Mouse (Mus musculus) CD4-positive, CD25-positive, alpha-beta regulatory T cell, adult 2 months (primary cell): Measurements from ENCODE around the gene Tacc2.
"Not testable (repeated sequence)": the region's sequence is repeated elsewhere in the genome, so short reads cannot be mapped to it uniquely, and the experiment has no call there.

Source experiments
- DNase-seq: peaks from one replicate; pipeline ENCODE4 v3.0.0-alpha.2; 2012; ENCODE audit warnings: low read depth, low spot score

The Tacc2 gene

DNA sequence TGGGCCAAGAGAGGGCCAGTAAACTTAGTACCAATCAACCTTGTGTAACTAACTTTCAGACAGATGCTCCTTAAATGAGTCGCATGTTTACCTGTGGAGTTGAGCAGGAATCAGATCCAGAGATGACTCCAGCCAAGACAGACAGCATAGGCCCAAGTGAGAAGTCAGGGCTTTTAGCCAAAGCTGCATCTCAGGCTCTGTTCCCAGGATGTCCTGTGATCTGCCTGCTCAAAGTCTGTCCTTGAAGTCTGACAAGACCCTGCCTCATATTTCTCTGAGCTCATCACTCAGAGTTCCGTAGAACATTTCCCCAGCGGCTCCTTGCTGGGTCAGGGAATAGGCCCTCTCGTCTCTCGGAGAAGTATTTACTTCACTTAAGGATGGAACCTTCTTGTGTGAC lies 73.4 kb downstream of the Tacc2 start:
- DNase-seq: no peak

DNA sequence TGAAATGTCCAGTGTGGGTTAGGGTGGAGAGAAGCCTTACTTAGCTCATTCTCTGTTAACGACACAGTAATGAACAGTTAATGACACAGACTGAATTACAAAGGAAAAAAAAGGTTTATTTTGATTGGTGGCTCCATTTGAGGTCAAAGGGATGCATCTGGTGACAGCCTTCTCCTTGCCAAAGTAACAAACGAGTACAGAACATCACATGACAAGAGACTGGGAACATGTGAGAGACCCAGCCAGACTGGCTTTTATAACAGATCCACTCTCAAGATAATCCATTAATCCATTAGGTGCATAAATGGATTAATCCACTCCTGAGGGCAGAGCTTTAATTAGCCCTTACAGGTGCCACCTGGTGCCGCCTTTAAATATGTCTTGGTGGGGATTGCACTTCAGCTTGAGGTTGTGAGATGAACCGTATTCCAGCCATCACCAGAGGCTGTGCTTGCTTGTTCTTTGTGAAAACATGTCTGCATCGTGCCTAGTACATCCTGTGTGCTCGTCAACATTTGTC lies 75.9 kb downstream of the Tacc2 start:
- DNase-seq: no peak

DNA sequence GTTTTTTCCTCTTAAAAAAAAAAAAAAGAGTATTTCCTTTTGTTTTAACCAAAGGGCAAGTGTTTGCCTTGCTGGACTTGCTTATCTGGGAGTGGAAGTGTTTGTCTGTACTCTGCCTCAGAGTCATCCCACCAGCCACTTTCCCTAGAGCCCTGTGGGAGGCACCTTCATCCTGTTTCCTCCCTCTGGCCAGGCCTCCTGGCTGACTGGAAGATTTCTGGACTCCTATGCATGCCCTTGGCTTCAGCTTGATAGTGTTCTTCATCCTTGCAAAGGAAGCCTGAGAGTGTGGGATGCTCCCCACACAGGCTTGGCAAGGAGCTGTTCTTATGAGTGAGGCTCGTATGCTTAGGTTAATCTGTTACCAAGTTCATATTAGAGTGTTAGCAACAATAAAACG lies 77.3 kb downstream of the Tacc2 start:
- DNase-seq: no peak

DNA sequence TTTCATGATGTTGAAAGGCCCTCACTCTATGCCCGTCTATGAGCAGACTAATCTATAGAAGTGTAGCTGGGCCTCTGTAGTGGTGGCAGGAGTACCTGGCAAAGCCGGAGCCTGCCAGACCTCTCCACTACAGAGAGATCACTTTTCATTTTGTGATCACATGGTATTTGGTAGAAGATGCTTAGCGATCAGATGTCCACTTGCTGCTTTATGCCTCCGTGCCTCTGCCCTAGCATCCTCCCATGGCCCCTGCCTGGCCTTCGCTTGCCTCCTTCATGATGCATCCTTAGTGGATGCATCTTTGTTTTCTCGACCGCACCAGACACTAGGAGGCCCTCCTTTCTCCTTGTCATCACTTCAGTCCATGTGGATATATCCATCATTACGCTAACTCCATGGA lies 79.7 kb downstream of the Tacc2 start:
- no peak for DNase-seq

DNA sequence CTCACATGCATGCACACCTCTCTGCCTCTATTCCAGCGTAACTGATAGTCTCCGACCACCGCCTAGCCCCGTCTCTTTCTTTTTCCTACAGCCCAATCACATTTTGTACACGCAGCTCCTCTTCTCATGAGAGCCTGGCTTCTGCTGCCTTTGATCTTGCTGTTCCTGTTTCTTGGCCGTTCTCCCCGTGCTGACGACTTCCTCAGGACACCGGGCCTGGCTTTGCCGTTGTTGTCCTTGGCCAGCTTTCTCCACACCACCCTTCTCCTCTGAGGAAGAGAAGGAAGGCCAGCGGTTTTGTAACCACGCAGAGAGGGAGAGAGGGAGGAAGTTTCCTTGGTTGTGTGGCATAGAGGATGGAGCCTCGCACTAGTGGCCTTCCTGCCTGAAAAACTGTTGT lies 80.5 kb downstream of the Tacc2 start:
- no peak for DNase-seq

DNA sequence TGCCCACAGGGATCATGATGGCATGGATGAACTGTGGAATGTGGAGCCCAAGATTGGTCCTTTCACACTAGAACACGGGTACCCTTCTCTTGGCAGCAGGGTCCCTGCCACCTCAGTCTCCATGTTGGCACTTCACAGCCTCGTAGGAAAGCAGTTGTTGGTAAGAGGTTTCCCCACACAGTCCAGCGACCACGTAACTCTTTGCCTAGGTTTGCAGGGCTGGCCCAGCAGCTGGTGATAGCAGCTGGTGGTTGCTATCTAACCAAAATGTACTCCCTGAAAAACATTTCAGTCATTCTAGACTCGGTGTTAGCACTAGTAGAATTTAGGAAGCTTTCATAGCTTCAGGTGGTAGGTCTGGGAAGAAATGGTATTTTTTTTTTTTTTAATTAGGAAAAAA lies 81.9 kb downstream of the Tacc2 start:
- no peak for DNase-seq

DNA sequence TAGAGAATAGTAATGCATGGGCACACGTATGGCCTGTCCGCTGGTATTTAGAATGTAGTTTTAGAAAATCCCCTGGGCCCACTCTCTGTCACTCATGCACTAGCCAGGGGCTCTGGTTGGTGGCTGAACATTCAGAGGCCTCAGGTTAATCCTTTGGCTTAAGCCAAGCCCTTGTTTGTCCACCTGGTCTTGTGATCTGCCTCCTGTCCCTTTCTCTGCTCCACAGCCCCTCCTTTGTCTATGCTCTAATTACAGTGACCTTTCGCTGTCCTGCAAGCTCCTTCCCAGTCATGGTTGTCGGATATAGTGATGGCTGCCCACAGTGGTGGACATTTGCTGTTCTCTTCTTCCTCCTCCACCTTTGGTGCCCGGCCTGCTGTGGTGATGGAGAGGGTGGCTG lies 85.0 kb downstream of the Tacc2 start:
- no peak for DNase-seq

DNA sequence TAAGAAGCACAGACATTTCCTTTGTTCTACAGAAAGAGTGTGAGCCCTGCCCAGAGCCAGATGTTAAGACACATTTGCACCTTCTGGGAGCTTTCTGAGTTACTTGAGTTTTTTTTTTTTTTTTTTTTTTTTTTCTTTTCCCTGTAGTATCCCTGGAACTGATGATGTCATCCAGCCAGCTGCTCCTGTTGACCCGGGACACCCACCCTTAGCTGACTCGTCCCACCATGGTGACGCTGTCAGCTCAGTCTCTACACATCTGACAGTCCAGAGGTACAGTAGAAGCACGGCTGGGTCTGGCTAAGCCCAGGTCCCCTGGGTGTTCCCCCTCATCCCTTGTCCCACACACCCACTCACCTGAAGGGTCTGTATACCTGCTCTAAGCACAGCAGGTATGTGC lies 85.6 kb downstream of the Tacc2 start:
- DNase-seq: no peak

DNA sequence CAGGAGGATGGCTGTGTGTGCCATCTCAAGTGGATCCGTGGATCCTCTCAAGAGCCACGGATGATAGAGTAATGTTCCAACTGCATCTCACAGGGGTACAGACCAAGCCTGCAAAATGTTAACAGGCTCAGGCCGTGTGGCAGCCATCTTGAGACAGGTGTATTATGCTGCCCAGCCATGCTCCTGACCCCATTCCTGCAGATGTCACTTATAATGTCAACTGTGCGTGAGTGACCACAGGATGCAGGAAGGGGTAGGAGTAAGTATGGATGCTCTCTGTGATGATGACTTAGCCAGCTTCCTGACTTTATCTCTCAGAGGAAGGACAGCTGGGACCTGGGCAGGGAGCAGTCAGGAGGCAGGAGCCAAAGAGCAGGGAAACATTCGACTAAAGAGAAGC lies 86.8 kb downstream of the Tacc2 start:
- no peak for DNase-seq

DNA sequence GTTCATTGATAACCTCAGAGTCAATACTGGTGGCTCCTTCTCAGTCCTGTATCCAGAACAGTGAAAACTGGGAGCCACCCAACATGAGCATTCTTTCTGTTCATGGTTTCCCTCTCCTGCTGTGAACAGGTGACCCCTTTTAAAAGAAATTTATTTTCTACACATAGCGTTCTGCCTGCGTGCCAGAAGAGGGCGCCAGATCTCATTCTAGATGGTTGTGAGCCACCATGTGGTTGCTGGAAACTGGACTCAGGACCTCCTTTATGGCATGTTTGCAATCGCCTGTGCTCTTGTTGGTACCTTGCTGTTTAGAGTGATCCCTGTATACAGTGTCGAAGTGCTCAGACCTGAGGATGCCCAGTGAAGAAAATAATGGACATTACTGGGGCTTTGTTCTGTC lies 87.4 kb downstream of the Tacc2 start:
- peak; percentile 20 for DNase-seq

DNA sequence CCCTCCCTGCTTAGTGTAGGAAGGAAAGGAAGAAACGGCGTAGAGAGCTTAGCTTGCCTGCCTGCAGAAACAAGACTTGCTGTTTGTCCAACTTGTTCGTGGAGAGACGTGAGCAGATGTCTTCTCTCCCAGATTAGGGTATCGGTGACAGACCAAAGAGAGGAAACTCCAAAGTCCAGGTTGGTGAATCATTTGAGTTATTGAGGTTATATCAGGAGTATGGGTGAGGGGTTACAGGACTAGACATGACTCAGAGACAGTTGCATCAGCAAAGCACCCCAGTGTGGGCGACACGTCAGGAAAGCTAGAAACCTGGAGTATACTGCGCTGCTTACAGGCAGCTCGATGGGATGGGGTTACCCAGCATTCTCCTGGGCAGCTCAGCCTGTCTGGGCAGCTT lies 88.1 kb downstream of the Tacc2 start:
- DNase-seq: no peak

DNA sequence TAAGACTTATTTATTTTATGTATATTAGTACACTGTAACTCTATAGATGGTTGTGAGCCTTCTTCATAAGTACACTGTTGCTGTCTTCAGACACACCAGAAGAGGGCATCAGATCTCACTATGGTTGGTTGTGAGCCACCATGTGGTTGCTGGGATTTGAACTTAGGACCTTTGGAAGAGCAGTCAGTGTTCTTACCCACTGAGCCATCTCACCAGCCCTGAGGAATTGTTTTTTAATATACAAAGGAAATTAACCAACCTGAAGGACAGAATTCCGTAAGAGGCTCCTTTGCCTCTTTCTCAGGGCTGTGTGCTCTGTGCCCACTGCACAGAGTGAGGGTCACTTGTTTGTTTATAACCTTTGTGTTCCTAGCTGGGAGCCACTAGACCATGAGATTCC lies 90.8 kb downstream of the Tacc2 start:
- DNase-seq: not testable (repeated sequence)

DNA sequence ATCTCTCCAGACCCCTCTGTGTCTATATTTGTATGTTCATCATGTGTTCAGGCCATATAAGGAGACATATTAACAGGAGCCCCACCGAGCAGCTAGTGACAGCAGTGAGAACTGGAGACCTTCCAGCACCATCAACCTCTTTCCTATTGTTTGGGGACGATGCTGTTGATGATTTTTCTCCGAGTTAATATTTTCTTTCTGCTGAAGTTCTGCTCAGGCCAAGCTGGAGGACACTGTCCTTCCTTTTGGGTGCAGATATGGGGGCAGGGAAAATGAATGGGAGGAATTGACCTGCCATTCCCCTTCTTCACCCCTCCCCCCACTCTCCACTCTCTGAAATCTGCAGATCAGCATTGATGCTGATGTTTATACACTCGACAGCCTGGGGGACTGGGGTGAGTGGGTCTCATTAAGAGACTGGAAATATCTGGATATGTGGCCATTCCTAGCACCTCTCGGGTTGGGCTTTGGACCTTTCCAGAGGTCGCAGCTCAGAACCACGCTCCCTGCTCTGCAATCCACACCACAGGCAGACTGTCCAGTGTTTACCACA lies 91.6 kb downstream of the Tacc2 start:
- DNase-seq: no peak

DNA sequence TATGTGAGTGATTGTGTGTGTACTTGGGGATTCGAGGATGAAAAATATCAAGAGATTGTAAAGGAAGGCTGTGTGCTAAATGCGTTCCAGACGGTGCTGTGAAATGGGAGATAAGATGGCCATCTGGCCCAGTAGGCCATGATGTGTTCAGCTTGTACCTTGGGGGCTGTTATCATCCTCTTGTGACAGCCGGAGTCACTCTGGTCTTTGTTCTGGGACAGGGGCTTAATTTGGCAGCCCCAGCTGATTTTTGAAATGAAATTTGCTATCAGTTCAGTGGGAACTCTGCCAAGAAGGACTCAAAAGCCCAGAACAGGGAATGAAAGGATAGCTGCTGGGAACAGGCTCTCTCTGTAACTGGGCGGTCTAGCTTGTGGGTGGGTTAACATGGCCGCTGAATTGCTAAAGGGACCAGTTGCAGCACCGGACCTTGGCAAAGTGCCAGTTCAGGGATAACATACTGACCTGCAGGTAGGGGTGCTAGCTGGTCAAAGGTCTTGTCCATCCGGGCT lies 92.2 kb downstream of the Tacc2 start:
- no peak for DNase-seq

DNA sequence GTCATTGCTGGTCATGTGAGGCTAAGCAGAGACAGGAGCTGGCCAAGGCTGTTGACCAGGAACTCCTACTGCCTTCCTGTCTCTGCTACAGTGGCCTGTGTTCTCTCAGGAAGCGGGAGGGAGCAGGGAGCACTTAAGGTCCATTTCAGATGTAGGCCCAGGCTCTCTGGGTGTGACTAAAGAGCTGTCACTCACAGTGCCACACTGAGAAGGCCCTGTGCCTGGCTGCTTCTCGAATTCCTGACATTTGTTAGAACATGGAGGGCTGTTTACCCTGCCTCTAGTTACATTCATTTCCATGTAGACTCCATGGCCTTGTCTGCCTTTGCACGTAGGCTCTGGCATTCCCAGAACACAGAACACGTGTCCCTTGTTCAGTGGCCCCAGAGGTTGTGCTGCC lies 93.1 kb downstream of the Tacc2 start:
- DNase-seq: no peak

DNA sequence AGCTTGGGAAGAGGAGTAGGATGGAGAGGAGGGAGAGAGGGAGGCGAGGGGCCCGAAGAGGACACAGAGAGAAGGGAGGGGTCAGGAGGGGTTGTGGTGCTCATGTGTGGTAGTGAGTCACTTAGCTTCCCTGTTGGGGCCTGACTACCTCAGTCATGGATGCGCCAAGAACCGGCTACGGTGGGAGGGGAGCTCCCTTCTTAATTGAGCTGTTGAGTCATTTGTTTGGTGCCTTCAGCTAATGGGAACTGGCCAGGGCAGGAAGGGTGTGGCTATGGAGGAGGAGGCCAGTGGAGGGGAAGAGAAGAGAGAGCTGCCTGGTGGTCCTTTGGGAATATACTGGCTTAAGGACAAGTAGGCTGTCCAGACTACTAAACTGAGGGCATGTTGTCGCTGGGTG lies 94.1 kb downstream of the Tacc2 start:
- no peak for DNase-seq

DNA sequence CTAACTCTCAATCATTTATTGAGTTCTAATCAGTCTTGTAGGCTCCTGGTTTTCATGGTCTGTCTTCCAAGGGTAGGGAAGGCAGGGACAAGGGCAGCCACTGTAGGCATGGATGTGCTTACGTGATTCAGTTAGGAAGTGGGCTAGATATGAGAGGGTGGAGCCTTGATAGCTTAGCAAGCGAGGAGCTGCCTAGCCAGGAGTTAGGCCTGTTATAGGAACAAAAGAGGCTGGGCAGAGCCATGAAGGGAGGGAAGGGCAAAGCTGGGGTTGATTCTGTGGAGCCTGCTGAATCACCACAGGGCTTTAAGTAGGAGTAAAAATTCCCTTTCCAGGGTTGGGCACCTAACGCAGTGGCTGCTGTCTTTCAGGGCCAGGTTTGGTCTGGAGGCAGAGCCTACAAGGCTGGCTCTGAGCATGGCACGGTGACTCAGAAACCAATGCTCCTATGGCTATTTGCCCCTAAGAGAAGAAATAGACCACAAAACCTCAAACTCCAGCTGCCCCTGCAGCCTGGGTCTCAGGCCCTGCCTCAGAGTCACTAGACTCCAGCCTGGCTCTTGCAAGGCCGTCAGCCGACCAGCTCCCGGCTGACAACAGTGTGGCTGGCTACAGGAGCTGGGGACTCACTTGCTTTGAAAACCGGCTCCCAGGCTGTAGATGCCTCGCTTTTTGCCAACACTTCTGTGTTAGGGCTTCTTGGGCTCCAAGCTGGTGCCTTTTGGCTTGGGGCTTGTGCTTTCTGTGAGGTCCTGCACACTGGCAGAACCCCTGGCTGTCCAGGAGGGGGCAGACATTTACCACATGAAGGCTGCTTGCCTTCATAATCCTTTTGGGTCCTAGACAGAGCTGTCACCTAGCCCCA lies 96.2 kb downstream of the Tacc2 start:
- DNase-seq: peak; percentile 58

DNA sequence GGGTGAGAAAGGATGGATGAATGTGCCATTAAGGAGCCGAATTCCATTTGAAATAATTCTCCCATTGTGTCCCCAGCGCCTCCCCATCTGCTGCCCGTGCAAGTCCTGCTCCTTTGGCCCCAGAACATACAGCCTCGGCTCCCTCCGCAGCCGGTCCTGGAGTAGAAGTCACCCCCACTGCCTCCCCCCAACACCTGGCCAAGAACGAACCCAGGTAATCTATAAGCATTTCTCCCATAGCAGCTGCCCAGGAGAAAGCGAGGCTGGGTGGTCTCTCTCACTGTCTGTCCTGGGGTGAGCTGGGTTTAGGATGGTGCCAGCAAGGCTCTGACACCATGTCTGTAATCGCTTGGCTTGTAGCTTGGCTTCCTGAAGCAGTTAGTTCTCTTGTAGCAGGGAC lies 97.3 kb downstream of the Tacc2 start:
- DNase-seq: no peak

DNA sequence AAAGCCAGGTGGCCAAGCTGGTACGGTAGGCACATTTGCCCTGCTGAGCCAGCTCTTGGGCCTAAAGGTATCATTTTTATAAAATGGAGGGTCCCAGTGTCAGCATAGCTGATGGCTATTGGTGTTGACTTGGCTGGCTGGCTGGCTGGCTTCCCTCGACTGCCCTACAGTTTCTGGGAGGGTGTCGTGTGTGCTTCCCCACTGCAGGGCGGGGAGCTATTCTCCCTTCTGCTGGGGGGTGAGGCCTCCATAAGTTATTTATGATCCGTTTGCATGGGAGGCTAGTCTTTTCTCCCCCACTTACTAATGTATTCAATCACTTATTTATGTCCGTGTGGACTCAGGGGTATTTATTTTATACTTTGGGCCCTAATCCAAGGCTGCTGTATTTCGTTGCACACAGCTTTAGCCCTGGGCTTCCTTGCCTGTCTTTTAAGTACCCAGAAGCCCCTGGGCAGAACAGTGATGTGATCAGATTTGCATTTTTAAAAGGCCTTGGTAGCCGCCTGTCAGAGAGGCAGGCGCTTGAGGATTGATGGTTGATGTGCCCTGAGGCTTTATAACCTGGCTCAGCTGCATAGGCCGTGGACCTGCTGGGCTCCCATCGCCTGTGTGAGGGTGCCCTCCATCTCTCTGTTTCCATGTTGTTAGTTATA lies 99.8 kb downstream of the Tacc2 start:
- no peak for DNase-seq

DNA sequence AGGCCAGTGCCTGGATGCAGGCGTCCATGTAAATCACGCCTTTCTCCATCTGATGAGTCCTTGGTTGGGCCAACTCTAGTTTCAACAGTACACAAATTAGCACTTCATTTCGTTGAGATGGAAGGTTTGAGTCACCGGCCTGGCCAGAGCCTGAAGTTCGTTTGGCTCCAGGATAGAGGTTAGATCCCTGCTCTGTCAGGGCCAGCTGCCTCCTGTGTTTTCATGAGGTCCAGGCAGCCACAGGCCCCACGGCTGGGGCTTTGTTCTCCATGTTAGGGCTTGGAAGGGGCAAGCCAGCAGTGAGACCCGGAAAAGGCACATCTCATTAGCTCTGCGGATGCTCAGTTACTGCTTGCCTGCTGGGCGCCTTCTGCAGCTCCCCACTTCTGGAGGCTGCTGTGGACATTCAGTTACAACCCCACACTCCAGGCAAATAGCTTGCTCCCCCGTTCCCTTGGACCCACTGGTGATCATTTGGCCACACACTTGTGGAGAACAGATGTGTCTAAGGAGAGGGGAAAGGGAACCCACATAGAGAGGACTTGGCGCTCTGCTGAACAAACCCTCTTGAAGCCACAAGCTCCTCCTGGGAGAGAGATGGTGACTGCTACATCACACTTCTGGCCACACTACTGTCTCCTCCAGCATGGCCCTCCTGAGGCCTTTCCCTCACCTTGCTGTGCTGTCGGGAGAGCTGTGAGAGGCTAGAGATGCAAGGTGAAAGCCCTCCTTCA lies 100.5 kb downstream of the Tacc2 start:
- DNase-seq: no peak

DNA sequence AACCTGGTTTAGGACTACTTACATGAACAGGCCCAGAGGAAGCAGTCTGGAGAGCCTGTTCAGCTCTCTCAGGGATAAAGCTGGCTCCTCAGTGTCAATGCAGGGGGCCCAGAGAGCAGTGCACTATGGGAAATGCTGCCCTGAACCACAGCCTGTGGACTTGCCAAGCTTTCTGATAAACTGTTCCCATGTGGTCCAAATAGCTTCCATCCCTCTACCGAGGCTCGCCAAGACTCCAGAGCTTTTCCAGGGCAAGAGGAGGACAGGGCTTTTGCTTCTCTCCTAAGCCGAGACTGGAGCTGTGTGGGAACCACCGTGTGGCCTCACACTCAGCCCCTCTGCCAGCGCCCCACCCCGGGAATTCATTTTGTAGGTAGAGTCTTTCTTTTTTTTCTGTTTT lies 101.2 kb downstream of the Tacc2 start:
- no peak for DNase-seq

DNA sequence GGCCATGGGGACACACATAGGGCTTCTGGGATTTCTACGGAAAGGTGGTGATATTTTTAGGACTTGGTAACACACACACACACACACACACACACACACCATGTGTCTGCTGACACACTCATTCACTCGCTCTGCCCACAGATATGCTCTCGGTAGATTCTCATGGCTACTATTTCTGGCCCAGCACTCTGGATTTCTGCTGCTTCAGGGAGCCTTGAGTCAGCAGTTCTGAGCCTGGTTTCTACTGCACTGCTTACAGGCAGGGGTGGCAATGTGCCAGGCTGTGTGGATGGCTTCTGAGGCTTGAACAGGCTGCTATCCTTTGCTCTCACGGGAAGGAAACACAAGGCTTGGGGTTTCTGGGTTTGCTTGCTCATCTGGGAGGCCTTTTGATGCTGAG lies 104.6 kb downstream of the Tacc2 start:
- no peak for DNase-seq
